Mouse (Mus musculus) heart, postnatal 0 days (tissue): ENCODE data around the gene Cnp. TPM values are rescaled to one million over a fixed set of nuclear protein-coding genes. Genes with fewer than 3 reads are reported as not detected.
"Not testable (repeated sequence)": the region's sequence is repeated elsewhere in the genome, so short reads cannot be mapped to it uniquely, and the experiment has no call there.

Experiments
- ATAC-seq: fragments of 200-750 bp; cut with Nextera tagmentation; 2 replicates; pipeline ENCODE4 v1.8.0; 2017; ENCODE audit warnings: low read depth, moderate number of reproducible peaks, moderate library complexity; ENCODE audit not compliant: insufficient read depth
- DNase-seq: peaks from one replicate; pipeline ENCODE4 v3.0.0-alpha.2; 2016; ENCODE audit warnings: low spot score
- H3K27ac ChIP-seq: fragments of 300-500 bp; sonication (generic); 2 replicates; pipeline ENCODE4 v1.5.1; 2014; ENCODE audit warnings: low read depth, mild to moderate bottlenecking
- H3K27me3 ChIP-seq: fragments of 300-500 bp; sonication (generic); 2 replicates; pipeline ENCODE4 v1.6.1; 2014; ENCODE audit warnings: low read length, mixed read lengths; ENCODE audit not compliant: control insufficient read depth, insufficient read depth
- H3K36me3 ChIP-seq: fragments of 300-500 bp; sonication (generic); replicated peaks from 2 replicates; pipeline ENCODE4 v1.6.1; 2014; ENCODE audit warnings: low read length, mixed read lengths; ENCODE audit not compliant: control insufficient read depth, insufficient read depth
- H3K4me1 ChIP-seq: fragments of 300-500 bp; sonication (generic); 2 replicates; pipeline ENCODE4 v1.6.1; 2014; ENCODE audit warnings: antibody characterized with exemption; ENCODE audit not compliant: control insufficient read depth, insufficient read depth
- H3K4me2 ChIP-seq: fragments of 300-500 bp; sonication (generic); 2 replicates; pipeline ENCODE4 v1.6.1; 2014; ENCODE audit warnings: low read depth, mild to moderate bottlenecking, low read length, moderate library complexity
- H3K4me3 ChIP-seq: fragments of 300-500 bp; sonication (generic); 2 replicates; pipeline ENCODE4 v1.5.1; 2014; ENCODE audit warnings: low read depth, low read length
- H3K9ac ChIP-seq: fragments of 300-500 bp; sonication (generic); replicated peaks from 2 replicates; pipeline ENCODE4 v1.6.1; 2014; ENCODE audit warnings: low read depth, low read length, mixed read lengths
- H3K9me3 ChIP-seq: fragments of 300-500 bp; sonication (generic); replicated peaks from 2 replicates; pipeline ENCODE4 v1.6.1; 2016; ENCODE audit warnings: low read length; ENCODE audit not compliant: control insufficient read depth
- CTCF ChIP-seq: IDR thresholded peaks from 2 replicates; pipeline ENCODE4 v1.5.1; 2016; ENCODE audit warnings: antibody characterized with exemption, control low read depth, low read depth
- EP300 ChIP-seq: IDR thresholded peaks from 2 replicates; pipeline ENCODE4 v1.6.1; 2016; ENCODE audit warnings: antibody characterized with exemption, low read depth
- WGBS: fragments of 180-500 bp; shearing (Covaris S2); extraction: QIAGEN DNeasy Blood & Tissue Kit; methylation state at CpG from one replicate; pipeline ENCODE4 v1.1.7; 2014; 5-methylcytosine and 5-hydroxymethylcytosine counted together
- polyA plus RNA-seq: library from polyadenylated mRNA; unstranded; fragments of >200 nt; fragmentation: Nextera tagmentation; extraction: Ambion mirVana; gene quantifications from 2 replicates; pipeline ENCODE4 v1.2.1, GENCODE M21; 2015
- total RNA-seq: library from RNA; depleted of rRNA; stranded (reverse); fragments of >200 nt; gene quantifications from 2 replicates; pipeline ENCODE4 v1.2.3, GENCODE M21; 2014; ENCODE audit warnings: low replicate concordance

The Cnp gene
- total and polyA plus RNA-seq, 2 experiments from 2014 or later = 11.5 to 28.3 TPM

GRCm38 (mm10) chr11:100609355-100609996 lies 34.8 kb downstream of the Cnp start:
- Histone ChIP-seq H3K4me1 (peaks cover 32% of the 10 kb centered on the region), H3K9ac (peak overlapping the region; percentile 29; the same call in 1 of the 2 replicates), H3K4me3 (0 out of 2 replicates have a peak overlapping the region, but pooled peaks have one; percentile 8), H3K4me2 (peak overlapping the region; percentile 29), H3K9me3 (no peaks in the 10 kb centered on the region), H3K27ac (peak overlapping the region; percentile 84), H3K36me3 (peaks cover 15% of the 10 kb centered on the region), H3K27me3 (no peaks in the 10 kb centered on the region)
- DNase-seq = no peak
- ATAC-seq = 0 out of 2 replicates have a peak, but pooled peaks have one; percentile 37
- TF ChIP-seq EP300 = no peak
- no peak for TF ChIP-seq CTCF
- WGBS = 49% methylated on average over 5 of the region's 5 CpGs

GRCm38 (mm10) chr11:100609997-100610680 lies 35.4 kb downstream of the Cnp start:
- 0 out of 2 replicates have a peak overlapping the region, but pooled peaks have one; percentile 29 for H3K9ac ChIP-seq
- peak overlapping the region; percentile 84 for H3K27ac ChIP-seq
- 26% methylated on average over 9 of the region's 9 CpGs for WGBS
- no peaks in the 10 kb centered on the region for H3K27me3 ChIP-seq
- TF ChIP-seq CTCF (no peak), EP300 (no peak)
- no peaks in the 10 kb centered on the region for H3K9me3 ChIP-seq
- DNase-seq (peak; percentile 27), ATAC-seq (peak; percentile 62; the same call in 1 of the 2 replicates)
- H3K4me1 ChIP-seq = peaks cover 32% of the 10 kb centered on the region
- 0 out of 2 replicates have a peak overlapping the region, but pooled peaks have one; percentile 8 for H3K4me3 ChIP-seq
- peaks cover 15% of the 10 kb centered on the region for H3K36me3 ChIP-seq
- H3K4me2 ChIP-seq = peak overlapping the region; percentile 29

- Histone ChIP-seq H3K9me3 (no peaks in the 10 kb centered on the region), H3K36me3 (peaks cover 15% of the 10 kb centered on the region), H3K4me1 (peaks cover 32% of the 10 kb centered on the region), H3K4me3 (no peak overlapping the region), H3K27me3 (no peaks in the 10 kb centered on the region), H3K9ac (no peak overlapping the region), H3K27ac (no peak overlapping the region), H3K4me2 (no peak overlapping the region)
- ATAC-seq (no peak), DNase-seq (no peak)
- TF ChIP-seq CTCF (no peak), EP300 (no peak)
- 70% methylated on average over 6 of the region's 6 CpGs for WGBS
Observed at GRCm38 (mm10) chr11:100611627-100612026, 36.9 kb downstream of the Cnp start.

- 78% methylated on average over 3 of the region's 3 CpGs for WGBS
- Histone ChIP-seq H3K4me1 (peaks cover 39% of the 10 kb centered on the region), H3K27me3 (no peaks in the 10 kb centered on the region), H3K4me3 (no peak overlapping the region), H3K9ac (no peak overlapping the region), H3K36me3 (peaks cover 7% of the 10 kb centered on the region; the same call in 1 of the 2 replicates), H3K4me2 (no peak overlapping the region), H3K9me3 (no peaks in the 10 kb centered on the region), H3K27ac (no peak overlapping the region)
- ATAC-seq = no peak
- TF ChIP-seq CTCF (no peak), EP300 (no peak)
- DNase-seq = peak; percentile 39
Observed at GRCm38 (mm10) chr11:100613241-100613640, 38.5 kb downstream of the Cnp start.

GRCm38 (mm10) chr11:100616332-100616731 lies 41.6 kb downstream of the Cnp start:
- H3K4me2 ChIP-seq = no peak overlapping the region
- 88% methylated on average over 5 of the region's 5 CpGs for WGBS
- H3K27ac ChIP-seq = no peak overlapping the region
- TF ChIP-seq EP300 = no peak
- no peak for TF ChIP-seq CTCF
- H3K9me3 ChIP-seq = no peaks in the 10 kb centered on the region
- no peak overlapping the region for H3K4me3 ChIP-seq
- ATAC-seq (no peak), DNase-seq (no peak)
- H3K36me3 ChIP-seq = peaks cover 4% of the 10 kb centered on the region; the same call in 1 of the 2 replicates
- no peaks in the 10 kb centered on the region for H3K27me3 ChIP-seq
- H3K4me1 ChIP-seq = peaks cover 23% of the 10 kb centered on the region
- H3K9ac ChIP-seq = no peak overlapping the region

- H3K9me3 ChIP-seq, H3K9ac ChIP-seq, ATAC-seq, DNase-seq, H3K27me3 ChIP-seq, H3K27ac ChIP-seq, H3K4me3 ChIP-seq, H3K36me3 ChIP-seq, H3K4me2 ChIP-seq: not testable (repeated sequence)
- 92% methylated on average over 7 of the region's 7 CpGs for WGBS
- peaks cover 23% of the 10 kb centered on the region for H3K4me1 ChIP-seq
Observed at GRCm38 (mm10) chr11:100616836-100617235, 42.1 kb downstream of the Cnp start.
